Mouse (Mus musculus) left cerebral cortex, postnatal 14 days (tissue): Measurements from ENCODE around the gene Rhbdl2. TPM values are rescaled to one million over a fixed set of nuclear protein-coding genes. Genes with fewer than 3 reads are reported as not detected.
A peak's percentile ranks its signal among the peaks of the same experiment; 100 is the strongest.

Source experiments
- DNase-seq, 2 experiments: peaks; one replicate each; pipeline ENCODE4 v3.0.0; 2021 to 2022; ENCODE audit warnings: low spot score in 2 of 2, mixed read lengths in 1 of 2
- intact Hi-C: fragments of 180-260 bp; cut with DNase I; formaldehyde crosslinking; loops from one replicate; pipeline ENCODE4 v1.15.1; 2025
- total RNA-seq, 2 experiments: library from RNA; stranded (reverse); gene quantifications; 2 replicates each; pipeline ENCODE4 v1.2.3; 2021

Gene Rhbdl2
- total RNA-seq, 2 experiments from 2014 or later = 1.0 to 1.2 TPM

GRCm38 (mm10) chr4:123810475-123811295 lies 23.0 kb downstream of the Rhbdl2 start:
- intact Hi-C loops = no loop called here
- no peak for DNase-seq

GRCm38 (mm10) chr4:123812525-123812924 lies 24.9 kb downstream of the Rhbdl2 start:
- DNase-seq = no peak
- intact Hi-C loops = no loop called here

- intact Hi-C loops = no loop called here
- DNase-seq = no peak
Measured at GRCm38 (mm10) chr4:123814030-123814501, 26.4 kb downstream of the Rhbdl2 start.

GRCm38 (mm10) chr4:123819093-123819610 lies 31.5 kb downstream of the Rhbdl2 start:
- peak in 1 of 2 experiments; percentile 33 for DNase-seq
- intact Hi-C loops = loop anchor here (2.0 kb wide), 1 partner anchor 80 kb away; no protein-coding TSS in a partner anchor

- intact Hi-C loops = no loop called here
- no peak for DNase-seq
Measured at GRCm38 (mm10) chr4:123842126-123842525, 54.5 kb downstream of the Rhbdl2 start.

- DNase-seq = no peak
- intact Hi-C loops = no loop called here
Measured at GRCm38 (mm10) chr4:123856888-123857287, 69.2 kb downstream of the Rhbdl2 start.

GRCm38 (mm10) chr4:123858090-123858489 lies 70.4 kb downstream of the Rhbdl2 start:
- intact Hi-C loops = no loop called here
- no peak for DNase-seq

GRCm38 (mm10) chr4:123859379-123859778 lies 71.7 kb downstream of the Rhbdl2 start, which contains the start of gene 4933427I04Rik:
Gene 4933427I04Rik (plus strand): TSS chr4:123859679.
- intact Hi-C loops = no loop called here
- DNase-seq = no peak

GRCm38 (mm10) chr4:123859803-123860202 lies 72.1 kb downstream of the Rhbdl2 start:
- intact Hi-C loops = no loop called here
- DNase-seq = no peak

- DNase-seq = no peak
- intact Hi-C loops = no loop called here
Measured at GRCm38 (mm10) chr4:123860621-123861020, 72.9 kb downstream of the Rhbdl2 start.

Other genes starting within 250 kb of the Rhbdl2 start
- 100 to 1,000 TPM; 211 to 227 TPM for gene Macf1, start 103.5 kb upstream of the Rhbdl2 start, total RNA-seq
- gene Ndufs5, start 69.7 kb upstream of the Rhbdl2 start, total RNA-seq = 100 to 1,000 TPM; 187 to 196 TPM
- gene Akirin1, start 37.5 kb upstream of the Rhbdl2 start, total RNA-seq = 10 to 100 TPM; 63.3 to 66.8 TPM
- not detected for gene 4933427I04Rik, start 71.8 kb downstream of the Rhbdl2 start, total RNA-seq
- 10 to 100 TPM in 1 of 2 experiments, 1 to 10 TPM in 1; 10.0 to 11.1 TPM for gene Mycbp, start 117.0 kb downstream of the Rhbdl2 start, total RNA-seq
- 10 to 100 TPM; 52.2 to 53.1 TPM for gene Rragc, start 129.6 kb downstream of the Rhbdl2 start, total RNA-seq
- not detected for gene 4930535I16Rik, start 130.1 kb downstream of the Rhbdl2 start, total RNA-seq